Mouse (Mus musculus): ENCODE results near the gene Gzmg. TPM values are rescaled to one million over a fixed set of nuclear protein-coding genes. Genes with fewer than 3 reads are reported as not detected.

The Gzmg gene
- total and polyA plus RNA-seq, 3 experiments, result not detected

Other genes with a start within 250 kb of the Gzmg start
- 0.19 TPM in 1 of 2 replicates, not detected in the other for gene Cma1, start 214.9 kb downstream of the Gzmg start, total RNA-seq (2012; rRNA removed)
- under 1 TPM in 1 of 2 experiments, not detected in 1; 0.13 TPM for gene Cma1, start 214.9 kb downstream of the Gzmg start, polyA plus RNA-seq (2012; ENCODE audit: insufficient read depth in 1 of 2, insufficient read length in 2 of 2, low read depth in 1 of 2, low replicate concordance in 2 of 2, missing spikeins in 1 of 2)
- gene Cma2, start 208.6 kb downstream of the Gzmg start, total RNA-seq (2012; rRNA removed), result not detected in 2 replicates
- not detected for gene Cma2, start 208.6 kb downstream of the Gzmg start, polyA plus RNA-seq (2012; ENCODE audit: insufficient read depth in 1 of 2, insufficient read length in 2 of 2, low read depth in 1 of 2, low replicate concordance in 2 of 2, missing spikeins in 1 of 2)
- not detected in 2 replicates for gene Mcpt1, start 141.6 kb downstream of the Gzmg start, total RNA-seq (2012; rRNA removed)
- not detected for gene Mcpt1, start 141.6 kb downstream of the Gzmg start, polyA plus RNA-seq (2012; ENCODE audit: insufficient read depth in 1 of 2, insufficient read length in 2 of 2, low read depth in 1 of 2, low replicate concordance in 2 of 2, missing spikeins in 1 of 2)
- gene Mcpt9, start 129.1 kb downstream of the Gzmg start, total RNA-seq (2012; rRNA removed), result 0.08 TPM in 1 of 2 replicates, not detected in the other
- gene Mcpt9, start 129.1 kb downstream of the Gzmg start, polyA plus RNA-seq (2012; ENCODE audit: insufficient read depth in 1 of 2, insufficient read length in 2 of 2, low read depth in 1 of 2, low replicate concordance in 2 of 2, missing spikeins in 1 of 2), result not detected
- 5.0 and 25.6 TPM in 2 replicates for gene Mcpt2, start 117.5 kb downstream of the Gzmg start, total RNA-seq (2012; rRNA removed)
- 1 to 10 TPM in 1 of 2 experiments, not detected in 1; 1.6 TPM for gene Mcpt2, start 117.5 kb downstream of the Gzmg start, polyA plus RNA-seq (2012; ENCODE audit: insufficient read depth in 1 of 2, insufficient read length in 2 of 2, low read depth in 1 of 2, low replicate concordance in 2 of 2, missing spikeins in 1 of 2)
- gene Mcpt4, start 97.3 kb downstream of the Gzmg start, total RNA-seq (2012; rRNA removed), result not detected in 2 replicates
- not detected for gene Mcpt4, start 97.3 kb downstream of the Gzmg start, polyA plus RNA-seq (2012; ENCODE audit: insufficient read depth in 1 of 2, insufficient read length in 2 of 2, low read depth in 1 of 2, low replicate concordance in 2 of 2, missing spikeins in 1 of 2)
- not detected in 2 replicates for gene Mcpt8, start 74.3 kb downstream of the Gzmg start, total RNA-seq (2012; rRNA removed)
- not detected for gene Mcpt8, start 74.3 kb downstream of the Gzmg start, polyA plus RNA-seq (2012; ENCODE audit: insufficient read depth in 1 of 2, insufficient read length in 2 of 2, low read depth in 1 of 2, low replicate concordance in 2 of 2, missing spikeins in 1 of 2)
- not detected in 2 replicates for gene Ctsg, start 57.0 kb downstream of the Gzmg start, total RNA-seq (2012; rRNA removed)
- not detected for gene Ctsg, start 57.0 kb downstream of the Gzmg start, polyA plus RNA-seq (2012; ENCODE audit: insufficient read depth in 1 of 2, insufficient read length in 2 of 2, low read depth in 1 of 2, low replicate concordance in 2 of 2, missing spikeins in 1 of 2)
- gene Gzme, start 39.0 kb downstream of the Gzmg start, total RNA-seq (2012; rRNA removed), result not detected in 2 replicates
- gene Gzme, start 39.0 kb downstream of the Gzmg start, polyA plus RNA-seq (2012; ENCODE audit: insufficient read depth in 1 of 2, insufficient read length in 2 of 2, low read depth in 1 of 2, low replicate concordance in 2 of 2, missing spikeins in 1 of 2), result not detected
- not detected in 2 replicates for gene Gzmd, start 27.0 kb downstream of the Gzmg start, total RNA-seq (2012; rRNA removed)
- gene Gzmd, start 27.0 kb downstream of the Gzmg start, polyA plus RNA-seq (2012; ENCODE audit: insufficient read depth in 1 of 2, insufficient read length in 2 of 2, low read depth in 1 of 2, low replicate concordance in 2 of 2, missing spikeins in 1 of 2), result not detected
- gene Gzmn, start 15.0 kb upstream of the Gzmg start, total RNA-seq (2012; rRNA removed), result not detected in 2 replicates
- gene Gzmn, start 15.0 kb upstream of the Gzmg start, polyA plus RNA-seq (2012; ENCODE audit: insufficient read depth in 1 of 2, insufficient read length in 2 of 2, low read depth in 1 of 2, low replicate concordance in 2 of 2, missing spikeins in 1 of 2), result not detected
- not detected in 2 replicates for gene Gzmf, start 51.8 kb upstream of the Gzmg start, total RNA-seq (2012; rRNA removed)
- gene Gzmf, start 51.8 kb upstream of the Gzmg start, polyA plus RNA-seq (2012; ENCODE audit: insufficient read depth in 1 of 2, insufficient read length in 2 of 2, low read depth in 1 of 2, low replicate concordance in 2 of 2, missing spikeins in 1 of 2), result not detected
- not detected in 2 replicates for gene Gzmc, start 75.1 kb upstream of the Gzmg start, total RNA-seq (2012; rRNA removed)
- gene Gzmc, start 75.1 kb upstream of the Gzmg start, polyA plus RNA-seq (2012; ENCODE audit: insufficient read depth in 1 of 2, insufficient read length in 2 of 2, low read depth in 1 of 2, low replicate concordance in 2 of 2, missing spikeins in 1 of 2), result not detected
- 1.4 and 1.7 TPM in 2 replicates for gene Gzmb, start 102.7 kb upstream of the Gzmg start, total RNA-seq (2012; rRNA removed)
- gene Gzmb, start 102.7 kb upstream of the Gzmg start, polyA plus RNA-seq (2012; ENCODE audit: insufficient read depth in 1 of 2, insufficient read length in 2 of 2, low read depth in 1 of 2, low replicate concordance in 2 of 2, missing spikeins in 1 of 2), result under 1 TPM in 1 of 2 experiments, not detected in 1; 0.64 TPM
- gene Atp12a, start 205.5 kb upstream of the Gzmg start, total RNA-seq (2012; rRNA removed), result not detected in 2 replicates
- gene Atp12a, start 205.5 kb upstream of the Gzmg start, polyA plus RNA-seq (2012; ENCODE audit: insufficient read depth in 1 of 2, insufficient read length in 2 of 2, low read depth in 1 of 2, low replicate concordance in 2 of 2, missing spikeins in 1 of 2), result not detected
- 46.4 and 49.8 TPM in 2 replicates for gene Rnf17, start 243.0 kb upstream of the Gzmg start, total RNA-seq (2012; rRNA removed)
- 100 to 1,000 TPM in 1 of 2 experiments, 10 to 100 TPM in 1; 37.0 to 183 TPM for gene Rnf17, start 243.0 kb upstream of the Gzmg start, polyA plus RNA-seq (2012; ENCODE audit: insufficient read depth in 1 of 2, insufficient read length in 2 of 2, low read depth in 1 of 2, low replicate concordance in 2 of 2, missing spikeins in 1 of 2)

Data from MEL (cell line).